Mouse (Mus musculus): Measurements from ENCODE around the gene Pdzph1. TPM values are rescaled to one million over a fixed set of nuclear protein-coding genes. Genes with fewer than 3 reads are reported as not detected.
A peak's percentile ranks its signal among the peaks of the same experiment; 100 is the strongest.

Gene Pdzph1
- polyA plus RNA-seq, 1 experiment from 2014 or later, result not detected

- no peak overlapping the region for H3K9ac ChIP-seq (replicated peaks; ENCODE audit: low read depth, low read length)
- 27% methylated on average over 2 of the region's 2 CpGs for WGBS
- no peak overlapping the region for H3K27ac ChIP-seq (ENCODE audit: low read length)
- no peak overlapping the region for H3K4me3 ChIP-seq (ENCODE audit: low read depth, low read length)
- no peak overlapping the region for H3K4me2 ChIP-seq (replicated peaks; ENCODE audit: low read depth, low read length)
- no peaks in the 10 kb centered on the region for H3K9me3 ChIP-seq (ENCODE audit: control insufficient read depth, low read depth, low read length)
- ATAC-seq (ENCODE audit: insufficient number of reproducible peaks, insufficient read depth, low FRiP score, low read depth), result no peak
- no peaks in the 10 kb centered on the region for H3K36me3 ChIP-seq (ENCODE audit: control insufficient read depth, insufficient read depth, low read length)
- no peaks in the 10 kb centered on the region for H3K27me3 ChIP-seq (ENCODE audit: control insufficient read depth, insufficient read depth, low read length)
- H3K4me1 ChIP-seq (ENCODE audit: control insufficient read depth, insufficient read depth, low read length), result no peaks in the 10 kb centered on the region
Measured at GRCm38 (mm10) chr17:58932279-58932982, 58.7 kb downstream of the Pdzph1 start.

DNA sequence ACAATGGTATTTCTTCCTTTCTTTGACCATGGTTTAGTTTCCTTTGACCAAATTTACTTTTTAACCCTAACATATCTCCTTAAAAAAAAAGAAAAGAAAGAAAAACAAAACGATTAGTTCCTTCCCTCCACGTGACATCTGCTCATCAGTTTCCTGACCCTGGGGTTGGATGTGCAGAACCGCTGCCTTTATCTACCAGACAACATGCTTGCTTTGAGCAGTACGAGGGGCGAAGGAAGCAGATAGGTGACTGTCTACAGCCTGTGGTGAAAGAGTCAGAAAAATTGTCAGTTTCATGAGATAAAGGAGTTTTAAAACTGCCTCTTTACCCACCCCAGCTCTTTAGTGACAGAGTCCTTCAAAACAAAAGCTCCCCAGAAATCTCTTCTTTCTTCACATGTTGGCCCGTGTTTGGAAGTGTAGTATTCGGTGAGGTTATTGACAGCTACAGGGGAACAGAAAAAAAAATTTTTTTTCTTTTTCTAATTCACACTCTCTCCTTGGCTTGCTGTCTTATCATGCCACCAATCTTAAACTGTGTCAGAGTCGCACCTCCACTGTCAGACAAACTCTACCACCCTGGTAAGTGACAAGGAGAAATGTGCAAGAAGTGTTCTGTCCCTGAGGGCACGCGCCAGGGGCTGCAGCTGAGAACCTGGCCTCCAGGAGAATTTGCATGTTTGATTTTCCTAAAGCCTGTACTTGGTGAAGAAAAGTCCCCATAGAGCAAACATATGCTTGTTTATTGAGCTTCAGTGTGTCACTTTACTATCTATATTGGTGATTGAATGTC is 66.2 kb downstream of the Pdzph1 start:
- ATAC-seq (ENCODE audit: insufficient number of reproducible peaks, insufficient read depth, low FRiP score, low read depth), result no peak
- WGBS, result 65% methylated on average over 10 of the region's 10 CpGs
- H3K4me1 ChIP-seq (ENCODE audit: control insufficient read depth, insufficient read depth, low read length), result no peaks in the 10 kb centered on the region

DNA sequence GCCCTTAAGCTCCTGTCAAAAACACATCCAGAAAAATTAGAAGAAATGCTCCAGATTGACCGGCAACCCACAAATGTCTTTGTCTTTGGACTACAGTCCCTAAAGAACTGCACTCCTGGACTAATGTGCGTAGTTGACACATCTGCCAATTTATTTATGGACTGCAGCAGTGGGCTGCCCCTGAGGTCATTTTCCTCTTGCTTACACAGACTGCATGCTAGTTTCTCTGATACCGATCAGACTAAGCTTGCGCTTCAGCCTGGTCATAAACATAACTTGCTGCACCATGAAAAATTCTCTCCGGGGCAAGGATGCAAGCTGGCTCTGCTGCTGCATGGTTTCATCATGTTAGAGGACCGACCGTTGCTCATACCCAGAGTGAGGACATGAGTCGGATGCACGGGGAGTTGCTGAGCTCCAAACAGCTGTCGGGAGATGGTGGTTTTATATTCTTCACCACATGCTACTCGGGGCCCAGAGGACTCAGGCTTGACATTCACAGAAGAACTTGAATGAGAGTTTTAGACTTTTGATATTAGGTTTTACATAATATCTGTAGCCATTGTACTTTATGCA is 67.2 kb downstream of the Pdzph1 start:
- Histone ChIP-seq H3K4me2 (replicated peaks; ENCODE audit: low read depth, low read length) (no peak overlapping the region), H3K9me3 (ENCODE audit: control insufficient read depth, low read depth, low read length) (no peaks in the 10 kb centered on the region), H3K4me1 (ENCODE audit: control insufficient read depth, insufficient read depth, low read length) (no peaks in the 10 kb centered on the region), H3K36me3 (ENCODE audit: control insufficient read depth, insufficient read depth, low read length) (no peaks in the 10 kb centered on the region), H3K27ac (ENCODE audit: low read length) (no peak overlapping the region), H3K9ac (replicated peaks; ENCODE audit: low read depth, low read length) (no peak overlapping the region), H3K27me3 (ENCODE audit: control insufficient read depth, insufficient read depth, low read length) (no peaks in the 10 kb centered on the region), H3K4me3 (ENCODE audit: low read depth, low read length) (no peak overlapping the region)
- WGBS, result 33% methylated on average over 11 of the region's 11 CpGs
- no peak for ATAC-seq (ENCODE audit: insufficient number of reproducible peaks, insufficient read depth, low FRiP score, low read depth)

More for the DNA sequence above, 66.2 kb downstream of the Pdzph1 start:
- Histone ChIP-seq H3K27ac (ENCODE audit: low read length) (no peak overlapping the region), H3K4me2 (replicated peaks; ENCODE audit: low read depth, low read length) (no peak overlapping the region), H3K27me3 (ENCODE audit: control insufficient read depth, insufficient read depth, low read length) (no peaks in the 10 kb centered on the region), H3K9ac (replicated peaks; ENCODE audit: low read depth, low read length) (no peak overlapping the region), H3K4me3 (ENCODE audit: low read depth, low read length) (no peak overlapping the region), H3K9me3 (ENCODE audit: control insufficient read depth, low read depth, low read length) (no peaks in the 10 kb centered on the region), H3K36me3 (ENCODE audit: control insufficient read depth, insufficient read depth, low read length) (no peaks in the 10 kb centered on the region)

DNA sequence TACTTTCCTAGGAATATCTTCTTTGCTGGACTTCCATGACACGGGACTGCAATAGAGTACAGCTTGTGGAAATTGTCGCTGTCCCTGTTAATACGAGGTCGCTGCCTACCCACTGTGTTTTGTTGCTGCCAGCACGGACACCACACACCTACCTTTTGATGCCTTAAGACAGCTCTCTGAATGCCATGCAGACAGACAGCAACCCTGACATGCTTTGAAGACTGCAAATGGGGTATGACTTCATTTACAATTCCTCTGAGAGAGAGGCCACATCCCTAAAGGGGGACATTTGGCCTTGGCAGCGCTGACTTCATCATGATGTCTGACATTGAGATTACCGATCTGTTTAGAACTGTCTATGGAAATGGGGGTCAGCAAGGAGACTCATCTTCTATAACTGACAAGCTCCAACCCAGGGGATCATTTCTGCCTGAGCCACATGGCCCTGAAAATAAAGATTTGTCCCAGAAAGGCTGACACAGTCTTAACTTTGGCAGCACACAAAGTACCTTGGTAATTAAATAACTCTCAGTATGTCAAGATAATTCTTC is 67.8 kb downstream of the Pdzph1 start:
- ATAC-seq (ENCODE audit: insufficient number of reproducible peaks, insufficient read depth, low FRiP score, low read depth), result no peak
- 63% methylated on average over 7 of the region's 7 CpGs for WGBS
- H3K9me3 ChIP-seq (ENCODE audit: control insufficient read depth, low read depth, low read length), result no peaks in the 10 kb centered on the region

DNA sequence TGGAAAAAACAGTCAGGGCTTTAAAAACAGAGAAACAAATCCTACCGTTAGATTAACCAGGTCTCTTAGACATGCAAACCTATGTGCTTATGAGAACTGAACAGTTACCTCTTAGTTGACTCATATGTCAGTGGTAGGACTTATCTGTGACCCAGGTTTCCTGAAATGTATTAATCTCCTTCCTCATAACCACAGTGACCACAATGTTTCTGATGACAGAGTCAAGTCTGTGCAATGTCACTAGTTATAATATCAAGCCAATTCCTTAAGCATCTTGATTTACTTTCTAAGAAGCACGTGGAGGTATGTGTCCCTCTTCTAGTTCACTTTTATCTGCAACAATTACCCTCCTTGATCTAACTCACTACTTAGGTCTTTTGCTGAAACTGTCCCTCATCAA is 68.4 kb downstream of the Pdzph1 start:
- WGBS, result 74% methylated on average over 2 of the region's 2 CpGs
- Histone ChIP-seq H3K36me3 (ENCODE audit: control insufficient read depth, insufficient read depth, low read length) (no peaks in the 10 kb centered on the region), H3K4me1 (ENCODE audit: control insufficient read depth, insufficient read depth, low read length) (no peaks in the 10 kb centered on the region), H3K27ac (ENCODE audit: low read length) (no peak overlapping the region), H3K9ac (replicated peaks; ENCODE audit: low read depth, low read length) (no peak overlapping the region), H3K27me3 (ENCODE audit: control insufficient read depth, insufficient read depth, low read length) (no peaks in the 10 kb centered on the region), H3K4me3 (ENCODE audit: low read depth, low read length) (no peak overlapping the region), H3K9me3 (ENCODE audit: control insufficient read depth, low read depth, low read length) (no peaks in the 10 kb centered on the region), H3K4me2 (replicated peaks; ENCODE audit: low read depth, low read length) (no peak overlapping the region)
- ATAC-seq (ENCODE audit: insufficient number of reproducible peaks, insufficient read depth, low FRiP score, low read depth), result no peak

More for the DNA sequence above, 67.8 kb downstream of the Pdzph1 start:
- Histone ChIP-seq H3K27me3 (ENCODE audit: control insufficient read depth, insufficient read depth, low read length) (no peaks in the 10 kb centered on the region), H3K36me3 (ENCODE audit: control insufficient read depth, insufficient read depth, low read length) (no peaks in the 10 kb centered on the region), H3K9ac (replicated peaks; ENCODE audit: low read depth, low read length) (no peak overlapping the region), H3K27ac (ENCODE audit: low read length) (no peak overlapping the region), H3K4me1 (ENCODE audit: control insufficient read depth, insufficient read depth, low read length) (no peaks in the 10 kb centered on the region), H3K4me2 (replicated peaks; ENCODE audit: low read depth, low read length) (no peak overlapping the region), H3K4me3 (ENCODE audit: low read depth, low read length) (no peak overlapping the region)

DNA sequence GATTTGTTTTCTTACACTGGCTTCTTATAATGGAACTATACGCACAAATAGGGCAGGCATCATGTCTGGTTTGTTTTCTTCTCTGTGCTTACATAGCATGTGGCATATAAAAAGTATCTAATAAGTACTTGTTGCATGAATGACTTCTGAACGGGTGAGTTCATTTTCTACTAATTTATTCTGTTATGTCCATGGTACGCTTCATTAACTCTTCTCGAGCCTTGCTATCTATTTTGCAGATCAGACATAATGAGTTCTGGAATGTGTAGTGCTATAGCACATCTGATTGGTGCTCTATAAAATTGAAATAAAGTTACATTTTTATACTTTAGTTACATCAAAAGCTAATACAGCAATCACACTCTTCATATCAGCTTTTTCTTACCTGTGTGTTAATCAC is 71.2 kb downstream of the Pdzph1 start:
- no peak for ATAC-seq (ENCODE audit: insufficient number of reproducible peaks, insufficient read depth, low FRiP score, low read depth)
- 83% methylated on average over 4 of the region's 4 CpGs for WGBS
- Histone ChIP-seq H3K9me3 (ENCODE audit: control insufficient read depth, low read depth, low read length) (no peaks in the 10 kb centered on the region), H3K27ac (ENCODE audit: low read length) (no peak overlapping the region), H3K4me3 (ENCODE audit: low read depth, low read length) (no peak overlapping the region), H3K4me1 (ENCODE audit: control insufficient read depth, insufficient read depth, low read length) (no peaks in the 10 kb centered on the region), H3K4me2 (replicated peaks; ENCODE audit: low read depth, low read length) (no peak overlapping the region), H3K36me3 (ENCODE audit: control insufficient read depth, insufficient read depth, low read length) (no peaks in the 10 kb centered on the region), H3K9ac (replicated peaks; ENCODE audit: low read depth, low read length) (no peak overlapping the region), H3K27me3 (ENCODE audit: control insufficient read depth, insufficient read depth, low read length) (no peaks in the 10 kb centered on the region)

GRCm38 (mm10) chr17:58919061-58919460 is 72.1 kb downstream of the Pdzph1 start:
- Histone ChIP-seq H3K4me1 (ENCODE audit: control insufficient read depth, insufficient read depth, low read length) (no peaks in the 10 kb centered on the region), H3K9me3 (ENCODE audit: control insufficient read depth, low read depth, low read length) (no peaks in the 10 kb centered on the region), H3K27me3 (ENCODE audit: control insufficient read depth, insufficient read depth, low read length) (no peaks in the 10 kb centered on the region), H3K4me3 (ENCODE audit: low read depth, low read length) (no peak overlapping the region), H3K9ac (replicated peaks; ENCODE audit: low read depth, low read length) (no peak overlapping the region), H3K27ac (ENCODE audit: low read length) (no peak overlapping the region), H3K36me3 (ENCODE audit: control insufficient read depth, insufficient read depth, low read length) (no peaks in the 10 kb centered on the region), H3K4me2 (replicated peaks; ENCODE audit: low read depth, low read length) (no peak overlapping the region)
- WGBS, result 8% methylated on average over 8 of the region's 8 CpGs
- ATAC-seq (ENCODE audit: insufficient number of reproducible peaks, insufficient read depth, low FRiP score, low read depth), result peak; percentile 63; the same call in 1 of the 2 replicates

DNA sequence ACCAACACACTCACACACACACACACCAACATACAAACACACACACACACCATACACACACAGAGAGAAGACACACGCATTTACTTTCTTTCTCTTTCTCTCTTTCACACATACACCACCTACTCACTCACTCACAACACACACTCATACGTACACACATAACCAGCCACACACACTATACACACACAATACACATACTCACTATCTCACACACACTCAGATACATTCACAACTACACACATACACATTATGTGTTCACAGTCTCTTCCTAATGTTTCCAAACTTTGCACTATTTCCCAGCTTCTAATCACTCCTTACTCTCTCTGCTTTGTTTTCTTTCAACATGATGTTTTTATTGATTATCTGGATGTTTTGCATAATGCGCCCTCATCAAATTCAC is 72.6 kb downstream of the Pdzph1 start:
- Histone ChIP-seq H3K36me3 (ENCODE audit: control insufficient read depth, insufficient read depth, low read length) (no peaks in the 10 kb centered on the region), H3K9me3 (ENCODE audit: control insufficient read depth, low read depth, low read length) (no peaks in the 10 kb centered on the region), H3K4me3 (ENCODE audit: low read depth, low read length) (no peak overlapping the region), H3K27ac (ENCODE audit: low read length) (no peak overlapping the region), H3K9ac (replicated peaks; ENCODE audit: low read depth, low read length) (no peak overlapping the region), H3K27me3 (ENCODE audit: control insufficient read depth, insufficient read depth, low read length) (no peaks in the 10 kb centered on the region), H3K4me2 (replicated peaks; ENCODE audit: low read depth, low read length) (no peak overlapping the region), H3K4me1 (ENCODE audit: control insufficient read depth, insufficient read depth, low read length) (no peaks in the 10 kb centered on the region)
- WGBS, result 80% methylated on average over 3 of the region's 3 CpGs
- ATAC-seq (ENCODE audit: insufficient number of reproducible peaks, insufficient read depth, low FRiP score, low read depth), result no peak
